Mouse (Mus musculus) hindbrain, embryonic 14.5 days (tissue): ENCODE measurements at regions not wholly inside any gene's neighbourhood (a gene's known extent, or its start where the extent isn't known, plus 50 kb on each side); places are given as distances from the start of the nearest gene placed in this dataset.

Experiments used
- ATAC-seq: fragments of 200-750 bp; cut with Nextera tagmentation; 2 replicates; pipeline ENCODE4 v1.8.0; 2017; ENCODE audit warnings: moderate number of reproducible peaks, mild to moderate bottlenecking, moderate TSS enrichment, moderate library complexity; ENCODE audit not compliant: low FRiP score
- DNase-seq: peaks from one replicate; pipeline ENCODE4 v3.0.0-alpha.2; 2015; ENCODE audit warnings: low spot score
- H3K27ac ChIP-seq: fragments of 300-500 bp; sonication (generic); 2 replicates; pipeline ENCODE4 v1.5.1; 2014; ENCODE audit warnings: mild to moderate bottlenecking, moderate library complexity
- H3K27me3 ChIP-seq: fragments of 300-500 bp; sonication (generic); 2 replicates; pipeline ENCODE4 v1.6.1; 2014; ENCODE audit warnings: mild to moderate bottlenecking, low read length, mixed read lengths; ENCODE audit not compliant: control insufficient read depth, insufficient read depth
- H3K36me3 ChIP-seq: fragments of 300-500 bp; sonication (generic); replicated peaks from 2 replicates; pipeline ENCODE4 v1.6.1; 2014; ENCODE audit not compliant: control insufficient read depth, insufficient read depth
- H3K4me1 ChIP-seq: fragments of 300-500 bp; sonication (generic); replicated peaks from 2 replicates; pipeline ENCODE4 v1.6.1; 2014; ENCODE audit warnings: antibody characterized with exemption, low read length, mixed read lengths; ENCODE audit not compliant: control insufficient read depth, insufficient read depth
- H3K4me2 ChIP-seq: fragments of 300-500 bp; sonication (generic); replicated peaks from 2 replicates; pipeline ENCODE4 v1.6.1; 2014; ENCODE audit warnings: mild to moderate bottlenecking, moderate library complexity
- H3K4me3 ChIP-seq: fragments of 300-500 bp; sonication (generic); replicated peaks from 2 replicates; pipeline ENCODE4 v1.5.1; 2014; ENCODE audit warnings: mild to moderate bottlenecking, low read length
- H3K9ac ChIP-seq: fragments of 300-500 bp; sonication (generic); 2 replicates; pipeline ENCODE4 v1.6.1; 2014
- H3K9me3 ChIP-seq: fragments of 300-500 bp; sonication (generic); 2 replicates; pipeline ENCODE4 v1.6.1; 2016; ENCODE audit warnings: low read length; ENCODE audit not compliant: control insufficient read depth
- WGBS: fragments of 180-500 bp; shearing (Covaris S2); extraction: QIAGEN DNeasy Blood & Tissue Kit; methylation state at CpG from one replicate; pipeline ENCODE4 v1.1.7; 2014; 5-methylcytosine and 5-hydroxymethylcytosine counted together

GRCm38 (mm10) chr3:52193026-52193425 lies 75.1 kb upstream of the Foxo1 start:
- DNase-seq (no peak), ATAC-seq (no peak)
- no peak overlapping the region for H3K4me2 ChIP-seq
- H3K4me3 ChIP-seq = no peak overlapping the region
- 80% methylated on average over 7 of the region's 7 CpGs for WGBS
- no peaks in the 10 kb centered on the region for H3K27me3 ChIP-seq
- no peak overlapping the region for H3K27ac ChIP-seq
- peaks cover 11% of the 10 kb centered on the region; the same call in 1 of the 2 replicates for H3K4me1 ChIP-seq
- no peaks in the 10 kb centered on the region for H3K36me3 ChIP-seq
- H3K9me3 ChIP-seq = no peaks in the 10 kb centered on the region
- no peak overlapping the region for H3K9ac ChIP-seq

GRCm38 (mm10) chr3:52194216-52194615 lies 73.9 kb upstream of the Foxo1 start:
- H3K4me2 ChIP-seq = no peak overlapping the region
- ATAC-seq (no peak), DNase-seq (no peak)
- WGBS = 91% methylated on average over 10 of the region's 10 CpGs
- no peaks in the 10 kb centered on the region for H3K36me3 ChIP-seq
- H3K27ac ChIP-seq = no peak overlapping the region
- no peaks in the 10 kb centered on the region for H3K9me3 ChIP-seq
- H3K27me3 ChIP-seq = no peaks in the 10 kb centered on the region
- no peak overlapping the region for H3K4me3 ChIP-seq
- peaks cover 11% of the 10 kb centered on the region; the same call in 1 of the 2 replicates for H3K4me1 ChIP-seq
- H3K9ac ChIP-seq = no peak overlapping the region

GRCm38 (mm10) chr3:52195486-52195885 lies 72.7 kb upstream of the Foxo1 start:
- DNase-seq (no peak), ATAC-seq (no peak)
- Histone ChIP-seq H3K9ac (peak overlapping the region; percentile 70), H3K36me3 (no peaks in the 10 kb centered on the region), H3K27ac (peak overlapping the region; percentile 95; the same call in 1 of the 2 replicates), H3K4me3 (no peak overlapping the region), H3K9me3 (no peaks in the 10 kb centered on the region), H3K4me2 (peak overlapping the region; percentile 62), H3K4me1 (peaks cover 11% of the 10 kb centered on the region; the same call in 1 of the 2 replicates), H3K27me3 (no peaks in the 10 kb centered on the region)
- WGBS = 79% methylated on average over 3 of the region's 3 CpGs

- peaks cover 11% of the 10 kb centered on the region; the same call in 1 of the 2 replicates for H3K4me1 ChIP-seq
- peak overlapping the region; percentile 95 for H3K27ac ChIP-seq
- H3K36me3 ChIP-seq = no peaks in the 10 kb centered on the region
- DNase-seq (peak; percentile 94), ATAC-seq (peak; percentile 83)
- peak overlapping the region; percentile 32 for H3K4me3 ChIP-seq
- H3K4me2 ChIP-seq = peak overlapping the region; percentile 62
- no peaks in the 10 kb centered on the region for H3K9me3 ChIP-seq
- no peaks in the 10 kb centered on the region for H3K27me3 ChIP-seq
- 2% methylated on average over 31 of the region's 39 CpGs for WGBS
- peak overlapping the region; percentile 70 for H3K9ac ChIP-seq
Observed at GRCm38 (mm10) chr3:52196047-52196935, 71.8 kb upstream of the Foxo1 start.

GRCm38 (mm10) chr3:52196936-52197246 lies 71.2 kb upstream of the Foxo1 start:
- peak overlapping the region; percentile 70 for H3K9ac ChIP-seq
- WGBS = 48% methylated on average over 2 of the region's 2 CpGs
- peak overlapping the region; percentile 95 for H3K27ac ChIP-seq
- H3K9me3 ChIP-seq = no peaks in the 10 kb centered on the region
- ATAC-seq (peak; percentile 16), DNase-seq (peak; percentile 66)
- H3K4me2 ChIP-seq = peak overlapping the region; percentile 62
- no peaks in the 10 kb centered on the region for H3K36me3 ChIP-seq
- H3K4me1 ChIP-seq = peaks cover 11% of the 10 kb centered on the region; the same call in 1 of the 2 replicates
- H3K4me3 ChIP-seq = no peak overlapping the region
- H3K27me3 ChIP-seq = no peaks in the 10 kb centered on the region

- Histone ChIP-seq H3K9ac (no peak overlapping the region), H3K4me3 (no peak overlapping the region), H3K4me2 (no peak overlapping the region), H3K27ac (peak overlapping the region; percentile 95), H3K27me3 (no peaks in the 10 kb centered on the region), H3K9me3 (no peaks in the 10 kb centered on the region), H3K36me3 (no peaks in the 10 kb centered on the region), H3K4me1 (peaks cover 11% of the 10 kb centered on the region; the same call in 1 of the 2 replicates)
- 77% methylated on average over 23 of the region's 23 CpGs for WGBS
- ATAC-seq = no peak
- DNase-seq = no peak
Observed at GRCm38 (mm10) chr3:52197982-52198750, 70.0 kb upstream of the Foxo1 start.

- WGBS = 84% methylated on average over 17 of the region's 17 CpGs
Observed at GRCm38 (mm10) chr3:52198751-52199738, 69.1 kb upstream of the Foxo1 start.

GRCm38 (mm10) chr3:52200106-52200505 lies 68.0 kb upstream of the Foxo1 start:
- no peaks in the 10 kb centered on the region for H3K27me3 ChIP-seq
- H3K4me3 ChIP-seq = no peak overlapping the region
- no peaks in the 10 kb centered on the region for H3K36me3 ChIP-seq
- H3K9ac ChIP-seq = no peak overlapping the region
- ATAC-seq (no peak), DNase-seq (no peak)
- peaks cover 11% of the 10 kb centered on the region; the same call in 1 of the 2 replicates for H3K4me1 ChIP-seq
- H3K4me2 ChIP-seq = no peak overlapping the region
- WGBS = 74% methylated on average over 4 of the region's 4 CpGs
- peaks cover 3% of the 10 kb centered on the region; the same call in 1 of the 2 replicates for H3K9me3 ChIP-seq
- H3K27ac ChIP-seq = no peak overlapping the region

More at GRCm38 (mm10) chr3:52198751-52199738, 69.1 kb upstream of the Foxo1 start:
- no peaks in the 10 kb centered on the region for H3K36me3 ChIP-seq
- H3K4me2 ChIP-seq = no peak overlapping the region
- no peaks in the 10 kb centered on the region for H3K9me3 ChIP-seq
- H3K27me3 ChIP-seq = no peaks in the 10 kb centered on the region
- peaks cover 11% of the 10 kb centered on the region; the same call in 1 of the 2 replicates for H3K4me1 ChIP-seq
- no peak for DNase-seq
- ATAC-seq = no peak
- no peak overlapping the region for H3K9ac ChIP-seq
- H3K27ac ChIP-seq = no peak overlapping the region
- H3K4me3 ChIP-seq = no peak overlapping the region
